Mouse (Mus musculus) limb, embryonic 12.5 days (tissue): ENCODE measurements around the gene D7Ertd443e. TPM values are rescaled to one million over a fixed set of nuclear protein-coding genes. Genes with fewer than 3 reads are reported as not detected.

Experiments used
- ATAC-seq: fragments of 200-750 bp; cut with Nextera tagmentation; 2 replicates; pipeline ENCODE4 v1.8.0; 2017; ENCODE audit warnings: low read depth, moderate TSS enrichment; ENCODE audit not compliant: insufficient number of reproducible peaks, insufficient read depth, low FRiP score, low TSS enrichment
- H3K27ac ChIP-seq: fragments of 300-500 bp; sonication (generic); 2 replicates; pipeline ENCODE4 v1.5.1; 2016; ENCODE audit warnings: mild to moderate bottlenecking, moderate library complexity
- H3K27me3 ChIP-seq: fragments of 300-500 bp; sonication (generic); 2 replicates; pipeline ENCODE4 v1.6.1; 2016; ENCODE audit warnings: mild to moderate bottlenecking, moderate library complexity
- H3K36me3 ChIP-seq: fragments of 300-500 bp; sonication (generic); 2 replicates; pipeline ENCODE4 v1.6.1; 2016; ENCODE audit warnings: mild to moderate bottlenecking, moderate library complexity
- H3K4me1 ChIP-seq: fragments of 300-500 bp; sonication (generic); replicated peaks from 2 replicates; pipeline ENCODE4 v1.6.1; 2016
- H3K4me2 ChIP-seq: fragments of 300-500 bp; sonication (generic); 2 replicates; pipeline ENCODE4 v1.6.1; 2016; ENCODE audit warnings: mild to moderate bottlenecking, moderate library complexity
- H3K4me3 ChIP-seq: fragments of 300-500 bp; sonication (generic); replicated peaks from 2 replicates; pipeline ENCODE4 v1.5.1; 2016; ENCODE audit warnings: mild to moderate bottlenecking
- H3K9ac ChIP-seq: fragments of 300-500 bp; sonication (generic); replicated peaks from 2 replicates; pipeline ENCODE4 v1.6.1; 2016; ENCODE audit warnings: mild to moderate bottlenecking, moderate library complexity
- H3K9me3 ChIP-seq: fragments of 300-500 bp; sonication (generic); 2 replicates; pipeline ENCODE4 v1.6.1; 2016; ENCODE audit warnings: mild to moderate bottlenecking, moderate library complexity
- WGBS: fragments of 180-500 bp; shearing (Covaris S2); methylation state at CpG from one replicate; pipeline ENCODE4 v1.1.7; 2016; 5-methylcytosine and 5-hydroxymethylcytosine counted together
- polyA plus RNA-seq: library from polyadenylated mRNA; unstranded; fragments of >200 nt; fragmentation: Nextera tagmentation; extraction: Ambion mirVana; gene quantifications from 2 replicates; pipeline ENCODE4 v1.2.1, GENCODE M21; 2016

Gene D7Ertd443e
- polyA plus RNA-seq, 1 experiment from 2014 or later = 0.11 TPM

DNA sequence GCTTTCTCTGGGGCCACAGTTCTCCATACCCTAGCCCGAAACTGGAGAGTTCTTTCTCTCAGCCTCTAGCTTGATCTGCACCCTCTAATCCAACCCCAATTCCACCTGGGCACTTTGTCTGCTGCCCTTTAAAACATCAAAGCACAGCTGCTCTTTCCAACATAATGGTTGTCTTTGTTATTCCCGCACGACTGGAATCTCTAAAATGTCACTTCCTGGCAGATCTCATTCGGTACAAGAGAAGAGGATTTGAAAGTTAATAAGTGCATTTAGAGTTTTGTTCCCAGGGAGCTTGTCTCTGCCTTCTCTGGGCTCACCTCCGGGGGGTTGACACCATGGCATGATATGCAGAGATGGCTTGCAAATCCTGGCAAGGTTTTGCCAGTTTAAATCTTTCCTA, 138.8 kb downstream of the D7Ertd443e start:
- Histone ChIP-seq H3K4me3 (no peak overlapping the region), H3K27ac (no peak overlapping the region), H3K27me3 (no peaks in the 10 kb centered on the region; the same call in 1 of the 2 replicates), H3K4me2 (no peak overlapping the region), H3K9me3 (no peaks in the 10 kb centered on the region), H3K4me1 (no peaks in the 10 kb centered on the region), H3K9ac (no peak overlapping the region), H3K36me3 (no peaks in the 10 kb centered on the region)
- WGBS = 27% methylated on average over 5 of the region's 5 CpGs
- no peak for ATAC-seq

DNA sequence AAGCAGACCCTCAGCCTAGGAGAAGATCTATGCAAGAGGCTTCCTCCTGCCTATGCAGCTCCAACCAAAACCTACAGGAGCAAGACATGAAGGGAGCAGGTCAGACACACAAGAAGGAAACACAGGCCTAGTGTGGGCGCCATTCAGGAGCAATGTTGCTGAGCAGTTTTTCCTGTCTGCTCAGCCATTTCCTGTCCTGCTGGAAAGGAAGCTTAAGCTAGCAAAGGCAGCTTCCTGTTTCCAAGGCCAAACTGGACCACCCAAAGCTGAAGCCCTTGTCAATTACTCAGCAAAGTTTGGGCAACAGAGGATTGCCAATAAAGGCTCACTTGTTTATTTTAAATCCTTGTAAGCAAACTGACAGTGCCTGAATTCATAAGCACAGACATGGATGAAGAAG, 142.7 kb downstream of the D7Ertd443e start:
- Histone ChIP-seq H3K4me3 (no peak overlapping the region), H3K9ac (no peak overlapping the region), H3K9me3 (no peaks in the 10 kb centered on the region), H3K27ac (no peak overlapping the region), H3K36me3 (no peaks in the 10 kb centered on the region), H3K4me1 (no peaks in the 10 kb centered on the region), H3K4me2 (no peak overlapping the region), H3K27me3 (no peaks in the 10 kb centered on the region; the same call in 1 of the 2 replicates)
- WGBS = 80% methylated on average over 1 of the region's 1 CpGs
- no peak for ATAC-seq

DNA sequence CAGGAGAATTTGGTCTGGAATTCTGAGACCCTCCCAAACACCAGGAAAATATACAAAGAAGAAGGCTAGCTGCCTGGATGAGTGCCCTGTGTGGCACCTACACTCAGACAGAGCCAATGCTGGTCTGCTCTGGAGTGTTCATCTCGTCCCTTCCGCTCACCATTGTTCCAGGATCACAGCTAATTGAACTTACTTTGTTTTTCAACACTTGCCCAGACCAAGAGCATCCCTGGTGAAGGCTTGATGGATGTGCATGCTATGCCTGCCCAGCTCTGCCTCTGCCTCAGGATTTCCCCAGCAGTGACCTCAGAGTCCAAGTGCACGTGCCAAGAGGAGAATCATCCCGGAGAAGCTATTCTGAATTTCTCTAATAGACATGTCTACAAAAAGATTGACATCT, 144.2 kb downstream of the D7Ertd443e start:
- no peak for ATAC-seq
- peaks cover 7% of the 10 kb centered on the region for H3K27me3 ChIP-seq
- H3K9ac ChIP-seq = no peak overlapping the region
- H3K4me2 ChIP-seq = no peak overlapping the region
- H3K4me3 ChIP-seq = no peak overlapping the region
- no peaks in the 10 kb centered on the region for H3K9me3 ChIP-seq
- WGBS = 89% methylated on average over 4 of the region's 4 CpGs
- no peaks in the 10 kb centered on the region for H3K36me3 ChIP-seq
- H3K4me1 ChIP-seq = no peaks in the 10 kb centered on the region
- H3K27ac ChIP-seq = no peak overlapping the region

DNA sequence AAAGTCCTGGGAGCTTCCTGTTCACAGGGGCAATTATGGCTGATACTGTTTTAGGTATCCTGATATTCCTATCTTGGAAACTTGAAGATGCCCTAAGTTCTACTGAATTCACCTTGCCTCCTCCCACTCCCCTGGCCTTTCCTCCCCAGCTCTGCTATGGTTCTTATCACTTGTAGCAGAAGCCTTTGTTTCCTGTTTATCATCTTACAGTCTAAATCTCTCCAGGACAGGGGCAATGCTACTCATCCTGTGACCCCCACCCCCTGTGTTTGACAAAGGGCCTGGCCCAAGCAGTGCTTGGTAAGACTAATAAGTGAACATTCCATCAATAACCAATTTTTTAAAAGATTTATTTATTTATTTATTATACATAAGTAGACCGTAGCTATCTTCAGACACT, 144.9 kb downstream of the D7Ertd443e start:
- no peak overlapping the region for H3K4me2 ChIP-seq
- no peaks in the 10 kb centered on the region for H3K4me1 ChIP-seq
- H3K27ac ChIP-seq = no peak overlapping the region
- ATAC-seq = no peak
- H3K9ac ChIP-seq = no peak overlapping the region
- H3K36me3 ChIP-seq = no peaks in the 10 kb centered on the region
- H3K27me3 ChIP-seq = peaks cover 10% of the 10 kb centered on the region
- no peak overlapping the region for H3K4me3 ChIP-seq
- WGBS = 92% methylated on average over 1 of the region's 1 CpGs
- H3K9me3 ChIP-seq = no peaks in the 10 kb centered on the region

DNA sequence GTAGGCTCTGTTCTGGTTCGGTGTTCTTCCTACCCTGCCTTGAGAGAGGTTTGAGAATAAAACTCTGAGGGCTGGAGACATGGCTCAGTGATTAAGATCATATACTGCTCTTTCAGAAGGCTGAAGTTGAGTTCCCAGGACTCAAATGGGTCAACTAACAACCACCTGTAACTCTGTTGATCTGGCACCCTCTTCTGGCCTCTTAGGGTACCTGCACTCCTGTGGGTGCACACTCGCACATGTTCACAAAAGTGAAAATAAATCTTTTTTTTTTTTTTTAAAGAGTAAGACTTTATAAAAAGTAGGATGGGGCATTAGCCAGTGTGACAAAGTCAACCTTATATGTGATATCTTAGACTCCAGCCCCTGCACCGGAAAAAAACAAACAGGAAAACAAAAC, 146.6 kb downstream of the D7Ertd443e start:
- Histone ChIP-seq H3K9ac (no peak overlapping the region), H3K4me2 (no peak overlapping the region), H3K36me3 (no peaks in the 10 kb centered on the region), H3K27me3 (peaks cover 10% of the 10 kb centered on the region), H3K27ac (no peak overlapping the region), H3K4me1 (no peaks in the 10 kb centered on the region), H3K4me3 (no peak overlapping the region), H3K9me3 (no peaks in the 10 kb centered on the region)
- 89% methylated on average over 3 of the region's 3 CpGs for WGBS
- ATAC-seq = no peak

DNA sequence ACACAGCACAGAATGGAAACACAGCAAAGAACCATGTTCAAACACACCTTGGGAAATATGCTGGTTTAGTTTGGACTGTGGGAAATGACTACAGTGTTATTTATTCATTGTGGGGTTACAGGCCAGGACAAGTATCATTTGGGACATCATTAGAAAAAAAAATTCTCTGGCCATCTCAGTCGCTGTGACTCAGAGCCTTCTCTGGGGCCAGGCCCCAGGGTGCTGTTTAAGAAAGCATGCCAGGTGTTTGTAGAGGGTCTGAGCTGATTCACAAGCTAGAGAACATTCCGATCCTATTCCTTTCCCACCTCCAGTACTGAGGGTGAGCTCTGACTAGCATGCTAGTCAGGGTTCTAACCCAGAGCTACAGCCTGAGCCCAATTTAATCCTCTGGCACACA, 148.1 kb downstream of the D7Ertd443e start:
- H3K9me3 ChIP-seq = no peaks in the 10 kb centered on the region
- H3K27me3 ChIP-seq = peaks cover 10% of the 10 kb centered on the region
- no peak for ATAC-seq
- H3K4me2 ChIP-seq = no peak overlapping the region
- H3K36me3 ChIP-seq = no peaks in the 10 kb centered on the region
- no peak overlapping the region for H3K9ac ChIP-seq
- H3K4me1 ChIP-seq = peaks cover 4% of the 10 kb centered on the region; the same call in 1 of the 2 replicates
- no peak overlapping the region for H3K4me3 ChIP-seq
- no peak overlapping the region for H3K27ac ChIP-seq
- 52% methylated on average over 2 of the region's 2 CpGs for WGBS

DNA sequence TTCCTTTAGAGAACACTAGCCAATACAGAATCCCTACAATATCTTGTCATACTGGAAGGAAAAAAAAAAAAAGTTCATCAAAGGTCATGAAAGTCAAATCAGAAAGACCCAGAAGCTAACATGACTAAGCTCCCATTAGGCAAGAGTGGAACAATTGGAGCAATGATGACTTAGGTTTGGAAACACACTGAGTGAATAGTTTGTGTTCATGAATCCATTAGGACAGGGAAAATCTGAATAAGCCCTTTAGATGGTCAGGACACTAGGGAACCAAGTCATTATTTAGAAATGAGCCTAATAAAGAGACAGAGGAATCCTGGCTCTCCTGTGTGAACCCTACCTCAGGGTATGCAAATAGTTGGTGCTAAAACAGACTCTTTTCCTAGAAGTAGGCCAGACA, 148.7 kb downstream of the D7Ertd443e start:
- Histone ChIP-seq H3K36me3 (no peaks in the 10 kb centered on the region), H3K27me3 (peaks cover 10% of the 10 kb centered on the region), H3K9me3 (no peaks in the 10 kb centered on the region), H3K4me2 (no peak overlapping the region), H3K9ac (no peak overlapping the region), H3K27ac (no peak overlapping the region), H3K4me3 (no peak overlapping the region), H3K4me1 (peaks cover 11% of the 10 kb centered on the region)
- no peak for ATAC-seq

DNA sequence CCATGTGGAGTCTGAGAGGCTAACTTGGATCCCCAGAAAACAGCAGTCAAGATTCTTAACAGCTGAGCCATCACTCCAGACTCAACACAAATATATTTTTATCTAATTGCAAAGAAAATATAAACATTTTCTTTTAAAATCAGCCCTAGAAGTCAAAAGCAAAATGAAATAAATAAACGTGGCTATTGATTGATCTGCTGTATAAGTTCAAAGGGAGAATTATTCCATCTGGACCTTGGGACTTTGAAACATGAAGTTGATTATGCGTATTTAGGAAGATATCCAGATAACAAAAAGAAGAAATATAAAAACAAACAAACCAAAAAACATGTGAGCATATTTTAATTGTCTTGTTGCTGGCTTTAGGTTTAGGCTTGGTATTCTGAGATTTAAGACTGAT, 149.9 kb downstream of the D7Ertd443e start:
- Histone ChIP-seq H3K36me3 (no peaks in the 10 kb centered on the region), H3K4me3 (no peak overlapping the region), H3K4me2 (no peak overlapping the region), H3K27ac (no peak overlapping the region), H3K9ac (no peak overlapping the region), H3K4me1 (peaks cover 14% of the 10 kb centered on the region), H3K27me3 (peaks cover 10% of the 10 kb centered on the region), H3K9me3 (no peaks in the 10 kb centered on the region)
- ATAC-seq = no peak
- 84% methylated on average over 2 of the region's 2 CpGs for WGBS

DNA sequence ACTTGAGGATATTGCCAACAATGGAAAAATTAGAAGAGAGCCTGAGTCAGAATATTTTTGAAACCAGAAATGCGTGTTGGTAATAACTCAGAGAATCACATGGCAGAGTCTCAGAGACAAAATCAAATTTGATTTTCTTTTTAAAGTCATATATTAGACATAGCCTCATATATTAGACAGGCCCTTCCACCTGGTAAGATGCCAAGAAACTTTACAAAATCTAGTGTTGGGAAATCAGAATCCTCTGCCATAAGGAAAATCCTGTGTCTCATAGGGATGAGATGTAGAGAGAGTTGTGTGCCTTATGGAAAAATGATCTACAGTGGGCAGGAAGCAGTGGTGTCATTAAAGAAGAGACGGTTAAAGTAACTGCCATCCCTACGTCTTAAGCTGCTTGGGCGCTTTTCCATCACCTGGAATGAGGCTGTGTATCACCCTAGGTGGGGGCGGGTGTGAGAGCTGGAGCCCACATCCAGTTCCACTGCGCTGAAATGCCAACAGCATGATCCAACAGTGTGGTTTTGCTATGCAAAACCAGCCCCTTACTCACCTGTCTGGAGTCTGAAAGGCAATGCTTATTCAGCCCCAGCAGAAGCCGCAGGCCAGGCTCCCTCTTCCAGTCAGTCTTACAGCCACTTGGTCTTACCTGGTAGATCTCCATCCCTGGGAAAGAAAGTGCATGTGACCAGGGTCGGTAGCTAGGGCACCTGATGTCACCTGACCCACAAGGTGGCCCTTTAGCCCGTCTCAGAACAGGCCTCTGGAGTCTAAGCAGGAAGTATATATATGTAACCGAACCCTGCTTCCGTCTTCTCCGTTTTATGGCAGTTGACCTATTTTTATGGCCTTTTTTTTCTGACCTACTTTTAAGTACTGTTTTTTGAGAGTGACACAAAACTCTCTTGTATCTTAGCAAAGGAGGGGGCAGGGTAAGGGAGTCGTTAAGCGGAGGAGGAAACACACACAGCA, 153.8 kb downstream of the D7Ertd443e start, which contains the start of gene Adam12:
Gene Adam12 (minus strand): TSS at position 769 of the 969 bp plus-strand sequence.
- H3K36me3 ChIP-seq = no peaks in the 10 kb centered on the region
- H3K4me1 ChIP-seq = peaks cover 25% of the 10 kb centered on the region
- H3K27me3 ChIP-seq = peaks cover 15% of the 10 kb centered on the region
- 53% methylated on average over 14 of the region's 14 CpGs for WGBS
- no peak within 1 kb of the TSS for H3K4me3 ChIP-seq
- ATAC-seq = no peak
- no peak within 1 kb of the TSS for H3K27ac ChIP-seq
- no peak within 1 kb of the TSS for H3K9ac ChIP-seq
- H3K9me3 ChIP-seq = no peaks in the 10 kb centered on the region
- H3K4me2 ChIP-seq = no peak within 1 kb of the TSS

DNA sequence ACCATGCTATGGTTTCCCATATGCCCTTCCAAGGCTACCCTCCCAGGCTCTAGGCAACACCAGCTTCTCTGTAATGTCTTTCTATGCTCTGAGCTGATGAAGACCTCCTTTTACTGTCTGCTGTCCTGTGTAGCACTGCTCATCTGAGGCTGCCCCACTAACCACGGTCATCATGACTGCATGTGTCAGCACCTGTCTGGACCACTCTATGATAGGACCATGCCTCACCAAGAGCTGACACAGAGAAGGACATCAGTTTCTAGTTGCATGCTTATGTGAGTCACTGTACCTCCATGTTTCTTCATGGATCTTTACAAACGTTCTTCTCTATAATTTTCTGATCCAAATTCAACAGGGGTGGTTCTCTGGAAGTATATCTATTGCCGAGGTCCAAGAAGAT, 154.8 kb downstream of the D7Ertd443e start:
- Histone ChIP-seq H3K4me2 (no peak overlapping the region), H3K27me3 (peaks cover 19% of the 10 kb centered on the region), H3K4me1 (peaks cover 26% of the 10 kb centered on the region), H3K4me3 (no peak overlapping the region), H3K27ac (no peak overlapping the region), H3K9ac (no peak overlapping the region), H3K9me3 (no peaks in the 10 kb centered on the region), H3K36me3 (no peaks in the 10 kb centered on the region)
- no peak for ATAC-seq
- 79% methylated on average over 3 of the region's 3 CpGs for WGBS

DNA sequence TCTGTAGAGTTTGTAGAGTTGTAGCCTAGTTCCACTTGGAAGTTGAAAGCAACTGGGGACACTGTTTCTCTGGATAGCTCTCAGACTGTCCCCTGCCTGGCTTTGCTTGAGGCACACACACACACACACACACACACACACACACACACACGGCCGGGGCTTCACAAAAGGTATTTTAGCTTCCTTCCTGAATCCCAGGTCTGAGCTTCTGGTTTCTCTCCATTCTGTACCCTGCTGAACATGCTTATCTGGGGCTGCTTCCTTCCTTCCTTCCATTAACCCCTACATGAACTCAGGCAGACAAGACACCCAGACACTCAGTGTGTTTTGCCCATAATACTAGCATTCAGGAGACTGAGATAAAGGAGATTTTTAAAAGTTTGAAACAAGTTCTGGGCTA, 155.6 kb downstream of the D7Ertd443e start:
- H3K4me1 ChIP-seq = peaks cover 28% of the 10 kb centered on the region
- H3K27ac ChIP-seq = no peak overlapping the region
- WGBS = 84% methylated on average over 2 of the region's 2 CpGs
- no peak overlapping the region for H3K9ac ChIP-seq
- no peak overlapping the region for H3K4me3 ChIP-seq
- no peaks in the 10 kb centered on the region for H3K9me3 ChIP-seq
- H3K36me3 ChIP-seq = no peaks in the 10 kb centered on the region
- ATAC-seq = no peak
- H3K4me2 ChIP-seq = no peak overlapping the region
- H3K27me3 ChIP-seq = peaks cover 26% of the 10 kb centered on the region
